Mouse (Mus musculus) urinary bladder, adult 18-20 months (tissue): ENCODE measurements around the gene Dazap2.
"Not testable (repeated sequence)": the region's sequence is repeated elsewhere in the genome, so short reads cannot be mapped to it uniquely, and the experiment has no call there.

ENCODE experiments used
- DNase-seq, 2 experiments: peaks; one replicate each; pipeline ENCODE4 v3.0.0; 2022; ENCODE audit warnings: low spot score in 2 of 2, mixed read lengths in 2 of 2

Gene Dazap2

DNA sequence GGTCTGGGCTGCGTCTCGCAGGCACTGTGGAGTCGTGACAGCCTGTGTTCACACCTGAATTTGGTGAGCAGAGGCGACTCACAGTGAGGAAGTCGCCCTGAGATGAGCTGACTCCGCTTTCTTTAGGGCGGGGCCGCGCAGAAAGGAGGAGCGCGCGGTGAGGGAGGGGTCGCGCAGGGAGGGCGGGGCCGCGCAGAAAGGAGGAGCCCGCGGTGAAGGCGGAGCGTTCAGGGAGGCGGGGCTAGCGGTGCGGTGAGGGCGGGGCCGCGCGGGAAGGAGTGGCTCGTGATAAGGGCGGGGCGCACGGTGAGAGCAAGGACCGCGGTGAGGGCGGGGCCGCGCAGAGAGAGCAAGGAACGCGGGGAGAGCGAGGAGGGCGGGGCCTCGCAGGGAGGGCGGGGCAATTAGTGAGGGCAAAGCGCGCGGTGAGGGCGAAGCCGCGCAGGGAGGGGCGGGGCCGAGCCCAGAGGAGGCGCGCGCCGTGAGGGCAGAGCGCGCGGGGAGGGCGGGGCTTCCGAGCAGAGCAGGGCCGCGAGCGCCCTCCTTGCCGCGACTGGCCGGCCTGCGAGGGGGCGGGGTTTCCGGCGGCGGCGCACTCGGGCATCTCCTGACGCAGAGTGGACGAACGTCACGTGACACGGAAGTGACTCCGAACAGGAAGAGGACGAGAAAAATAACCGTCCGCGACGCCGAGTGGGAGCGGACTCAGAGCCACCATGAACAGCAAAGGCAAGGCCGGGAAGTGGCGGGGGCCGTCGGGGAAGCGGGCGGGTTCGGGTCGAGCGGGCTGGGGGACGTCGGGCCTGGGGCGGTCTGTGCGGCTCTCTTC lies at the start of gene Dazap2:
Gene Dazap2, plus strand, starts transcription at position 354 of the 829 bp plus-strand sequence.
- peak; percentile 96 to 98 for DNase-seq

DNA sequence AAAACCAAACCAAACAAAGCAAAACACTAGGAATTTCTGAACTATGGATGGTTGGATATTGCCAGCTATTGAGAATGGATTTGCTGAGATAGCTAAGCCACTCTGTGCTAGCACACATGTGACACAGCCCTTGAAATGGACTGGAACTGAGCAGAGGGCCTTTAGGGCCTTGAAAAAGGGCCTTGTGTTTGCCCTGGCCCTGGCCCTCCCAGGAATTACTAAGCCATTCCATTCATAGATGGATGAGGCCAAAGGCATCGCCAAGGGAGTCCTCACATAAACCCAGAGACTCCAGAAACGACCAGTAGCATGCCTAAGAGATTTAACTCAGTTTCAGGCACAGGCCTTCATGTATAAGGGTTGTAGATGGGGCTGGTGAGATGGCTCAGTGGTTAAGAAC lies 48.6 kb upstream of the Dazap2 start:
- DNase-seq, result no peak

DNA sequence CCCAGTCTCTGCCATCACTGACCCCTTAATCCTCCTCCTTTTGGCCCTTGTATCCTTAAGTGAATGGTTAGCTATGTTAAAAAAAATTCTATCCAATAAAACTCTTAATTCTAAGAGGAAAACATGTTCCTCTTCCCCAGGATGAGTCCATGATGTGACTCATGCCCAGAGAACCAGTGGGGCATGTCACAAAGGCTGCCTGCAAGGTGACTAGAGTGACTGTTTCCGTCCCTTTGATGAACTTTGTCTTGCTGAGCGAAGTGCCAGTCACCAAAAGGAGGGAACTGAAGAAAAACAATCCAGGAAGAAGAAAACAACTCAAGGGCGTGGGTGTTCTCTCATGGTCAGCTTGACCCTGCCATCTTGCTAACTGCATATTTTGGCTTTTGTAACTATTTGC lies 45.9 kb upstream of the Dazap2 start:
- no peak for DNase-seq

DNA sequence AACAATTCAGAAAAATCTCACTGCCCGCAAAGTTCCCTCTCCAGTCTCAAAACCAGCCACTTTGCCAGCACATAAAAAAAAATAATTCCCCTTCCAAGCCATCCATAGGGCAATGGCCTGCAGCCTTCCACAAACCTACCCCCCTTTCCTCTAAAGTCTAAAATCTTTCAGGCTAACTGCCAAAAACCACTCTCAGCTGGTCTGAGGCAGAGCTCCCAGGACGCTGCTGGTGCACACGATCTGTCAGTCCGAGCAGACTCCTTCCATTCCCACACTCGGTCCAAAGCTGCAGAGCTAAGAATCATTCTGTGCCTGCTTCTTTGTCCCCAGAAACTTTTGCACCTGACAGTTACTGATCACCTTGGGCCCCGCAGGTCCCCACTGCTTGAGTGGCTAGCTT lies 41.2 kb upstream of the Dazap2 start:
- DNase-seq, result no peak

DNA sequence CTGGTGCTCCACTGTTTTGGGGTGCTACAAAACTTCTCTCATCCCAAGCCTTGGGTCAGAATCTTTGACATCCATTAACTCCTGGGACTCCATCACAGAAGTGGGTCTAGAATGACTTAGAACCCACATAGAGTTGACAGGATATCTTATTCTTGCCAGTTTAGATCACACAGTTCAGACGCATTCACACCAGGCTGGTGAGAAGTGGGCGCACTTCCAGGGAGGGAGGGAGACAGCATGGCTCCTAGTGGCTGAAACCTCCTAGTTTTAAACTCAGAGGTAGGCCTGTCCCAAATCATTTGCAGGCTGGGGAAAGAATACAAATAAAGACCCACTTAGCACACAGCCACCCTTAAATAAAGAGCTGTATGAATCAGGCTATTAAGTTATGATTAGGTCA lies 40.8 kb upstream of the Dazap2 start:
- no peak for DNase-seq

DNA sequence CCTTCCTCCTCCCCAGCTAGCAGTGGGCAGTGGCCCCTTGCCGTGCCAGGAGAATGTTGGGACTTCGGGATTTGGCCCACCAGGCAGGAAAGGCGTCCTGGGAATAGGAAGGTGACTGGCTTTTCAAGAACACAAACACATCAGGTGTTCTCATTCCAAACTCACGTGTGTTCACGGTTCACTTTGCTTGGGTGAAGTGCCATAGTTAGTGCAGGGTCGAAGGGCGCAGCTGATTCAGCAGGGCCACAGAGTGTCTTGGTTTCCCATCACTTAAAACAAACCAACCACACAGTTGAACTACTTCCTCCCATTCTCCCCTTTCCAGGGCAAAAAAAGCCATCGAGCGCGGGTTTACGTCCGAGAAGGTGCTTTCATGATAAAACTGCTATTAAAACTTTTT lies 39.8 kb upstream of the Dazap2 start:
- no peak for DNase-seq

DNA sequence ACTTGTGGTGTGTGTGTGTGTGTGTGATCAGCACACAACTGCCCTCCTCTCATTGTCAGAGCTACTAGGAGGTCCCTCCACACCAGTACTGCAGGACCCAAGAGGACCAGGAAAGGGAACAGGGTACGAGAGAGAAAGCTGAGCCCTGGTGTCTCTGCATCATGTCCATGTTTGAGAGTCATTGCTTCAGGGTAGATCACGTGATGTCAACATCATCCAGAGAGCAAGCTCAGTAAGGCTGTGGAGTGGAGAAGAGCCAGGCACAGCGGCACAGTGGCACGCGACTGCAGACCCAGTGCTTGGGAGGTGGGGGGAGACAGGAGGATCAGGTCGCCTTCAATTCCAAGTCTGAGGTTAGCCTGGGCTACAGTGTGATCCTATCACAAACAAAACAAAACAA lies 38.8 kb upstream of the Dazap2 start:
- DNase-seq, result no peak

DNA sequence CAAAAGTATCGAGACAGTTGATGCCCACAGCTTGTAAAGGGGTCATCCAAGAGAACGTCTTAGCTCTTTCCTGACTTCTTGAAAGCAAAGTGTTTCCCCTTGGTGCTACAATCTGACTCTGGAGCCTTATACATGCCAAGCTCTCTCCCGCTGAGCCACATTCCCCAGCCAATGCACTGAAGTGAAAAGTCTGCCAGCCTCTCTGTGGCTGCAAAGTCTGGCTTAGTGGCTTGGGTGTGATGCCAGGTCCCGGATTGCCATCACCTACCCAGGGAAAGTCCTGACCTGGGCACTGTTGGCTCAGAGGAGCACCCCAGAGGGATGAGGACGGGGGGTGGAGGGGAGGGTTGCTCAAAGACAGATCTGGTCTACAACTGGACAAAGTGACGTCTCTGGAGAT lies 38.3 kb upstream of the Dazap2 start:
- DNase-seq, result no peak

DNA sequence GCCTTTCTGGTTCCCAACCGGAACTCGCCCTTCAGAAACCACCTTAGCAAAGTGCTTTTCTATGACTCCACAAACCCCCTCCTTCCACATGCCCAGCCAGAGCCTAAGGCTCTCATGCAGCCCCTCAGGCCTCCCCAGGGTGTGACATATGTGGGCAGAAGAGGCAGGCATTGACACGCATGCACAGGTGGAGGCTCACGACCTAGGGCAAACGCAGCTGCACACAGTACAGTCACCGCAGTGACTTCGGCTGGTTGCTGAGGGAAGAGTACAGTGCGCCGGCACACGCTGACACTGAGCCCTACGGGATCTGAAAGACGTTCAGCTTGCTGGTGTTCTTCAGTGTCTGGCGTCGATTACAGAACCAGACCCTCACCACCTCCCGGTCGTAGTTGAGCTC lies 37.2 kb upstream of the Dazap2 start:
- no peak for DNase-seq

DNA sequence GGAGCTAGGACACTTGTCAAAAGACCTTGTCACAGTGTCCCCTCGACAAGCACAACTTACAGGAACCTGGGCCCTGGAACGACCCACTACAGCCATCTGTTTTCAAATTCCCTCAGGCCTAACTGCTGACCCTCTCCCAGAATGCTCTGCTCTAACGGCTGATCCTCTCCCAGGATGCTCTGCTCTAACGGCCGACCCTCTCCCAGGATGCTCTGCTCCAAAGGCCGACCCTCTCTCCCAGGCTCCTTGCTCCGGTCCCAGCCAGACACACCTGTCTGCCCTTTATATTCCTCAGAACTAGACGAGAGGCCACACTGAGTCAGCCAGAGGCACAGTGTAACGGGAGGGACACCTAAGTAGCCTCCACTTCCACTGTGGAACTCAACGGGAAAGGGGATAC lies 35.0 kb upstream of the Dazap2 start:
- no peak for DNase-seq

DNA sequence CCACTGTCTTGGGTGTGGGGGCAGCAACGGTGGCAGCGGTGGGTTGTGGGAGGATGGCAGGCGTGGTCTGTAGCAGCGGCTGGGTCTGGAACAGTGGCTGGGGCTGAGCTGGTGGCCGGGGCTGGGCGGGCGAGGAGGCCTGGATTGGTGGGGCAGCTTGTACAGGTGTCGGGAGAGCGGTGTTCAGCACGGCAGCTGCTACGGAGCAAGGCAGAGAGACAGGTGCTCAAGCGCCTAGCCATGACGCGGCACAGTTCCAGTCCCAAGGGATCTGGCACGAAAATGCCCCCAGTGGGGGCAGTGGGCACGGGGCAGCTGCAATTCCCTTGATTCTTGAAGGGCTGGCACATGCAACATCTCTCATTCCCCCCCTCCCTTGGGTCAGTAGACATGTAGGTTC lies 29.2 kb upstream of the Dazap2 start:
- DNase-seq, result no peak

DNA sequence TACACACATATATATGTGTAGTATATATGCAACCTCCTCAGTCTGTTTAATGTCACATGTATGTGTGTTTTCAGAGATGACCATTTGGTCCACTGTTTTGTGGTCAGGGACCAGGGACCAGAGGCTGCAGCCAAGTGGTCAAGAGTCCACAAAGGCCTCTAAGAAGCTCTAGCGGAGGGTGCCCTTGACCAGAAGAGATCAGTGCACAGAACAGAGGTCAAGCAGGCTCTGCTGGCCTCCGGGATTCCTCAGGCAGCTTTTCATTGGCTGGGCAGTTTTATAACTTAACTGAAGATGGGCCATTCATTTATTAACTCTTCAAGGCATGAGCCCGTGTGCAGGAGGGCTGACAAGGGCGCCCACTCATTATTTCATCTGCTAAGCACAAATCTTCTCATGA lies 28.0 kb upstream of the Dazap2 start:
- DNase-seq, result no peak

DNA sequence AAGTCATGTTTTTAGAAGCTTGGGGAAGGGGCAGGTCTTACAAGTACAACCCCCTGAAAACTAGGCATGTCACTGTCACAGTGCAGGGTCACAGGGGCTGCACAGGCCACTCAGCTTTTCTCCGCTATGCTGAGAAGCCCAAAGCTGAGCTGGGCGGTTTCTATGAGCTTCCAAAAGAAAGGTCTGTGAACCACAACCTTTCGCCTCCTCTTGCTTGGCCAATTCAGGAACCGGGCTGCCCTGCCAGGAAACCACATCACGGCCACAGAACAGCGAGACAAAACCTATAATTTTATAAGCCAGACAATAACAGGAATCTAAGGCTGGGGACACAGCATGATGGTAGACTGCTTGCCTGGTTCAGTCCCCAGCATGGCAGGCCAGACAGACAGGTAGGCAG lies 26.9 kb upstream of the Dazap2 start:
- DNase-seq, result no peak

DNA sequence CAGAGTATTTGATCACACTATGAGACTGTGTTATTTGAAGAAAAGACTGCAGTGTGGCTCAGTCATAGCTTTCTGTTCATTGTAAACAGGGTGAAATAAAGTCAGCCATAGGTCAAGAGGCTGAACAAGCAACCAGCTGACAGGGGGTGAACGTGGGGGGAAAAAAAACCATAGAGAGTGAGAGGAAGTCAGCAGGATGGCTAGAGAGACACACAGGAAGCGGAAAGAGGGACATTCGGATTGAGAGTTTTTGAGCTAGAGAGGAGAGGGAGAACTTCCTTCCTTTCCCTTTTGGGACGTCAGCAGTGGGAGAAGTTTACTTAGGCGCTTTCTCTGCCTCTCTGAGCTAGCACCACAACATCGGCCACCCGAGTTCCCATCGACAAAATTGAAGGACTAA lies 24.7 kb upstream of the Dazap2 start:
- DNase-seq, result no peak

DNA sequence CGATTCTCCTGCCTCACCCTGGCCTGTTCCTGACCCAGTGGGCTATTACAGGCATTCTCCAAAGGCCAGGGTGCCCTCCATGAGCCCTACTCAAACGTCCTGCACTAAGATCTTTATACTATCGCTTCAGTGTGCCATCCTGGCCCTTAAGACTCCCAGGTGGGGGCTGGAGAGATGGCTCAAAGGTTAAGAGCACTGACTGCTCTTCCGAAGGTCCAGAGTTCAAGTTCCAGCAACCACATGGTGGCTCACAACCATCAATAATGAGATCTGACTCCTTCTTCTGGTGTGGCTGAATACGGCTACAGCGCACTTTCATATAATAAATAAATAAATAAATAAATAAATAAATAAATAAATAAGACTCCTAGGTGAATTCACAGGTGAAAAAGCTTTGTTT lies 22.3 kb upstream of the Dazap2 start:
- no peak for DNase-seq

DNA sequence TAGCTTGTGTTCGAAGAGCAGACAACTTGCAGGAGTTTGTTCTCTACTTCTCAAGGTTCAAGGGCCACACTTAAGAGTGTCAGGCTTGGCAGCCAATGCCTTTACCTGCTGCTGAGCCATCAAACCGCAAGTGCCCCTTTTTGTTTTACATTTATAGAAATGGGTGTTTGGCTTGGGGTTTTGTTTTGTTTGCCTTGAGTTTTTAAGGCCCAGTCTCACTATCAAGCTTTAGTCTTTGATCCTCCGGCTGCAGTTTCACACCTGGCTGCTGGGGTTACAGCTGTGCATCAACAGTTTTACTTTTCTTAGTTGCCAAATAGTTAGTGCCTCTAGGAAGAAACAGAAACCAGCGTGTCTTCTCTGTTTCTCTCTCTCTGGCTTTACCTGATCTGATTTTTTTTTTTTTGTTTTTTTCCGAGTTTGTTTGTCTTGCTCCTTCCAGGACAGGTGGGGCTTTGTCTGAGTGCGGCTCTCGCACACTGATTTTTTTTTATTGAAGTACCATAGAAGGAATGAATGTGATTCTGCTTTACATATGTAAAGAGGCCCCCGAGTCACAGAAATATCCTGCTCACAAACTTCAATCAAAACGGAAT lies 16.8 kb upstream of the Dazap2 start:
- DNase-seq, result no peak

DNA sequence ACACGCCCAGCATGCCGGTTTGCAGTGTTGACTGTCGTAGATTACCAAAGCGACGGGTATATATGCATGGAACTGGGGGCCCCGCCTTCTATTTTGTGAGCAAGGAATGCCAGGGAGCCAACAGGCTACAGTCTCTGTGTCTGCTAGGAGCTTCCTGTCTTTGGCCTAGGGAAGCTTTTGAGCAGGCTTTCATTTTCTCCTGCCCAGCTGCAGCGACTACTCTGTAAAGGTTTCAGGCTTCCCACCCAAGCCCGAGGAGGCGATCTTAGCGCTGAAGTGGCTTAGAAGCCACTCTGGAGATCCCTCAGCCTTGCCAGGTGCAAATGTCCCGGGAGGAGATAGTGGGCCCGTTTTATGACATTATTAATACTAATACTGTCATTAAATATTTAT lies 16.3 kb upstream of the Dazap2 start:
- peak; percentile 29 to 50 for DNase-seq

DNA sequence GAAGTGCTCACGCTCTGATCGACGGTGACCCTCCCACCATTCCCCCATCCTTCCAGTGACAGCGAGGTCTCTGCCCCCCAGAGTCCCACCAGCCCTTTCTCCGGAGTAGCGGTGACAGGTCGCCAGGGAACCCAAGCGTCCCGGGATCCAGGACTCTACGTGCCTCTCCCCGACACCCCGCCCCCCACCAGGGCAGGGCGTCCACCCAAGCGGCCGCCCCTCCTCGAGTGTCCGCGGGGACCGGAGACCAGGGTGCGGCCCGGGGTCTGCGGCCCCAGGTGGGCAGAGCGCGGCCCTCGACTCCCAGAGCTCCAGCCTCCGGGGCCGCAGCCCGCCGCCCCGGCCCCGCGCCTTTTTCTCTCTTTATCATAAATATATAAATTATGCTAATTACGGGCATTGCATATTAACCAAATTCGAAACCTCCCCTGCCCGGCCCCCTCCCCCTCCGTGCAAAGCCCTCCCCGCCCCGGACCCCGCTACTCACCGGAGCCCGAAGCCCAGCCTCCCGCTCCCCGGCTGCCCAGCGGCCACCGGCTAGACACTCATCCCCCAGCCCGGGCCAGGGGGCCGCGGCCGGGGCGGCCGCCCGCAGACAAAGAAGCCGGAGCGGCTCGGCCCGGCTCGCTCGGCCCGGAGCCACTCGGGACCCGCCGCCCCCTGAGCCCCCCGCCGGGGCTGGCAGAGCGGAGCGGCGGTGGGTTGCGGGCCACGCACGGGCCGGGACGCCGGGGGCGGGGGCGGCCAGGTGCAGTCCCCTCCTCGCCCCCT lies 15.7 kb upstream of the Dazap2 start, which contains the start of gene Pou6f1:
Gene Pou6f1, minus strand, starts transcription at position 709 of the 771 bp plus-strand sequence.
- DNase-seq, result peak; percentile 33 to 53

DNA sequence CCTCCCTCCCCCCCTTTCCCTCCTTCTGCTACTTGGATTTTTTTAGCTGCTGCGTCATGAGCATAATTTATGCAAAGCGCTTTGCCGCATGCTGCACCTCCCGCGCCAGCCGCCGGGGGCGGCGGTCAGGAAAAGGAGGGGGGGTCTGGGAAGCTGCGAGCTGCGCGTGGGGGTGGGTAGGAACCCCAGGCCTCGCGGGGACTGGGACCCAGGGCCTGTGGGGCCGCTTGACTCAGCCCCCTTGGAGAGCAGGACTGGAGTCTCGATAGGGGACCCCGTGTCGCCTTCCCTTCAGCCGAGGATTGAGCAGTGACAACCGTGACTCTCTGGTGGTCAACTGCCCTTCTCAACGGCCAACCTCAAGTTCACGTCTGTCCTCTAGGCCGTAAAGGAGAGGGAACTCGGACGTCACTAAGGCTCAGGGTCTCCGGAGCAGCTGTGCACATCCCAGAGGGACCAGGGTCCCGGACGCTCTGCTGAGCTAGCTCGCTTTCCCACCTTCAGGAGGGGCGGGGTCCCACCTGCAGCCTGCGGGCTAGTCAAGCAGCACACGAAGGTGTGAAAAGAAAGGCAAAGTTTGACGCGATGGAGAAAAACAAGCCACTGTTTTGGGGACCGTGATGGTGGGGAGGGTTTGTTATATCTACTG lies 15.0 kb upstream of the Dazap2 start:
- DNase-seq, result peak; percentile 49 to 55

DNA sequence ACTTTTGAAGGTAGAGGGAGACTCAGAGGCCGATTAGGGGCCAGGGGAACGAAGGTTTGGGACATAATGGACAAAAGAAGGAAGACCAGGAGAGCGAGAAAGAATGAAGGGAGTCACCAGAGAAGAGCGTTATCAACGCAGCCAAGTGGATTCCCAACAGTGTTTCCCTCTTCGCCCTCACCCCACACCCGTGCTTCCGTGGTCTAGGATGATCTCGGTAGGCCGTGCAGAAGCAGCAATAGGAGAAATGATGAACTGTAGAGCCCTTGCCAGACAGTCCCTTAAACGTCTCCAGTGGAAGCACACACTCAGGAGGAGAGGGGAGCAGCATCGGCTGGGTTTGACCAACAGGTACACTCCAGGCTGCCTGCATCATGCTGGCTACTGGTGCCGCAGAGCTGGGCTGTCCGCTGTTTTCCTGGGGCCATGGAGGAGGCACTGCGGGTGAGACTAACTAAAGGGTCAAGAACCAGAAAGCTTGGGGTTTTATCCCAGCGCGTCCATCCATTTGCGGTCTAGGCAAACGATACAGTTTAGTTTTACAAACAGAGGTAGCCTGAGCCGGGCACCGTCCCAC lies 14.4 kb upstream of the Dazap2 start:
- no peak for DNase-seq

DNA sequence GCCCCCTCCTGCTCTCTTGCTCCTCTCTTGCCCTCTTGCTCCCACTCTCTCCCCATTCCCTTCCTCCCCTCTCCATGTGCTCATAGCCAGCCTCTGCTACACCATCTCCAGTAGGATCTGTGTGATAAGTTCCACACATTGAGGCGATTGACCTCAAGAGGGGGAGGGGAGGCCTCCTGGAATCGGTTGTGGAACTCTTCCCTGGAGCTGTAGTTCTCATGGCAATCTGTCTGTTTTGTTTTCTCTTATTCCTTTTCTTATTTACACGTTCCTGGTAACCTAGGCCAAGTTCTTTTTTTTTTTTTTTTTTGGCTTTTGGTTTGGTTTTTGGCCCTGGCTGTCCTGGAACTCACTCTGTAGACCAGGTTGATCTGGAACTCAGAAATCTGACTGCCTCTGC lies 13.5 kb upstream of the Dazap2 start:
- DNase-seq, result no peak

DNA sequence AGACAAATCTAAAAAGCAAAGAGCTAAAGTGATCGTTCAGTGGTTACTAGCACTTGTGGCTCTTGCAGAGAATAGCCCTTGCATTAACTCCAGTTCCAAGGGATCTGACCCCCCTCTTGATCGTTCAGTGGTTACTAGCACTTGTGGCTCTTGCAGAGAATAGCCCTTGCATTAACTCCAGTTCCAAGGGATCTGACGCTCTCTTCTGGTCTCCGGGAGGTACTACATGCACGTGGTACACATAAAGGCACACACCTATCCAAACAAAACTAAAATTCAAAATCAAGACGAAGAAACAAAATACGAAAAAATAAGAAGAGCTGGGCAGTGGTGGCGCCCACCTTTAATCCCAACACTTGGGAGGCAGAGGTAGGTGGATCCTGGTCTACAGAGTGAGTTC lies 8.5 kb upstream of the Dazap2 start:
- DNase-seq, result not testable (repeated sequence)
